Mouse (Mus musculus) hindbrain, embryonic 15.5 days (tissue): Measurements from ENCODE around the gene Rab4a. TPM values are rescaled to one million over a fixed set of nuclear protein-coding genes. Genes with fewer than 3 reads are reported as not detected.
A peak's percentile ranks its signal among the peaks of the same experiment; 100 is the strongest.

Experiments used
- ATAC-seq: fragments of 200-750 bp; cut with Nextera tagmentation; 2 replicates; pipeline ENCODE4 v1.8.0; 2017; ENCODE audit warnings: low read depth, moderate number of reproducible peaks, moderate TSS enrichment; ENCODE audit not compliant: low FRiP score
- H3K27ac ChIP-seq: fragments of 300-500 bp; sonication (generic); replicated peaks from 2 replicates; pipeline ENCODE4 v1.5.1; 2015; ENCODE audit warnings: mild to moderate bottlenecking, inconsistent platforms
- H3K27me3 ChIP-seq: fragments of 300-500 bp; sonication (generic); 2 replicates; pipeline ENCODE4 v1.6.1; 2015; ENCODE audit warnings: control low read depth, inconsistent platforms
- H3K36me3 ChIP-seq: fragments of 300-500 bp; sonication (generic); 2 replicates; pipeline ENCODE4 v1.6.1; 2015; ENCODE audit warnings: control low read depth, inconsistent platforms
- H3K4me1 ChIP-seq: fragments of 300-500 bp; sonication (generic); replicated peaks from 2 replicates; pipeline ENCODE4 v1.6.1; 2015; ENCODE audit warnings: control low read depth, inconsistent platforms
- H3K4me2 ChIP-seq: fragments of 300-500 bp; sonication (generic); 2 replicates; pipeline ENCODE4 v1.6.1; 2015; ENCODE audit warnings: moderate library complexity, mild to moderate bottlenecking, inconsistent platforms
- H3K4me3 ChIP-seq: fragments of 300-500 bp; sonication (generic); 2 replicates; pipeline ENCODE4 v1.5.1; 2015; ENCODE audit warnings: mild to moderate bottlenecking, inconsistent platforms
- H3K9ac ChIP-seq: fragments of 300-500 bp; sonication (generic); 2 replicates; pipeline ENCODE4 v1.6.1; 2015; ENCODE audit warnings: inconsistent platforms
- H3K9me3 ChIP-seq: fragments of 300-500 bp; sonication (generic); 2 replicates; pipeline ENCODE4 v1.6.1; 2016; ENCODE audit warnings: control low read depth, inconsistent platforms
- WGBS: fragments of 180-500 bp; shearing (Covaris S2); methylation state at CpG from one replicate; pipeline ENCODE4 v1.1.7; 2015; 5-methylcytosine and 5-hydroxymethylcytosine counted together
- polyA plus RNA-seq: library from polyadenylated mRNA; unstranded; fragments of >200 nt; fragmentation: Nextera tagmentation; extraction: Ambion mirVana; gene quantifications from 2 replicates; pipeline ENCODE4 v1.2.1, GENCODE M21; 2015

Gene Rab4a
- polyA plus RNA-seq, 1 experiment from 2014 or later: 82.2 TPM

- ATAC-seq: no peak
- no peaks in the 10 kb centered on the region for H3K27me3 ChIP-seq
- 94% methylated on average over 19 of the region's 19 CpGs for WGBS
- no peak overlapping the region for H3K9ac ChIP-seq
- H3K4me3 ChIP-seq: no peak overlapping the region
- H3K4me2 ChIP-seq: no peak overlapping the region
- H3K36me3 ChIP-seq: peaks cover 17% of the 10 kb centered on the region; the same call in 1 of the 2 replicates
- H3K27ac ChIP-seq: no peak overlapping the region
- H3K9me3 ChIP-seq: no peaks in the 10 kb centered on the region
- 0 out of 2 replicates have a peak, but pooled peaks cover 4% of the 10 kb centered on the region for H3K4me1 ChIP-seq
Observed at GRCm38 (mm10) chr8:123819683-123820610, 14.2 kb downstream of the Rab4a start.

- no peak for ATAC-seq
Observed at GRCm38 (mm10) chr8:123820780-123821179, 15.0 kb downstream of the Rab4a start.

GRCm38 (mm10) chr8:123823111-123823510, 17.3 kb downstream of the Rab4a start:
- ATAC-seq: no peak
- Histone ChIP-seq H3K36me3 (peaks cover 21% of the 10 kb centered on the region), H3K9me3 (no peaks in the 10 kb centered on the region), H3K4me2 (no peak overlapping the region), H3K27me3 (no peaks in the 10 kb centered on the region), H3K4me3 (no peak overlapping the region), H3K4me1 (no peaks in the 10 kb centered on the region), H3K9ac (no peak overlapping the region), H3K27ac (no peak overlapping the region)
- 97% methylated on average over 10 of the region's 10 CpGs for WGBS

More at GRCm38 (mm10) chr8:123820780-123821179, 15.0 kb downstream of the Rab4a start:
- 94% methylated on average over 6 of the region's 6 CpGs for WGBS
- Histone ChIP-seq H3K27me3 (no peaks in the 10 kb centered on the region), H3K4me1 (0 out of 2 replicates have a peak, but pooled peaks cover 4% of the 10 kb centered on the region), H3K36me3 (peaks cover 17% of the 10 kb centered on the region; the same call in 1 of the 2 replicates), H3K9ac (no peak overlapping the region), H3K4me3 (no peak overlapping the region), H3K4me2 (no peak overlapping the region), H3K9me3 (no peaks in the 10 kb centered on the region), H3K27ac (no peak overlapping the region)

GRCm38 (mm10) chr8:123823532-123824123, 17.8 kb downstream of the Rab4a start:
- Histone ChIP-seq H3K9me3 (no peaks in the 10 kb centered on the region), H3K27ac (no peak overlapping the region), H3K9ac (no peak overlapping the region), H3K36me3 (peaks cover 26% of the 10 kb centered on the region), H3K4me3 (no peak overlapping the region), H3K4me1 (no peaks in the 10 kb centered on the region), H3K27me3 (no peaks in the 10 kb centered on the region), H3K4me2 (no peak overlapping the region)
- WGBS: 94% methylated on average over 18 of the region's 18 CpGs
- ATAC-seq: no peak

- Histone ChIP-seq H3K36me3 (peaks cover 46% of the 10 kb centered on the region), H3K27ac (no peak overlapping the region)
Observed at GRCm38 (mm10) chr8:123826001-123826400, 20.2 kb downstream of the Rab4a start.

GRCm38 (mm10) chr8:123826758-123827157, 21.0 kb downstream of the Rab4a start:
- WGBS: 85% methylated on average over 7 of the region's 7 CpGs
- Histone ChIP-seq H3K4me1 (no peaks in the 10 kb centered on the region), H3K4me3 (no peak overlapping the region), H3K4me2 (no peak overlapping the region), H3K9ac (no peak overlapping the region), H3K27ac (no peak overlapping the region), H3K9me3 (no peaks in the 10 kb centered on the region), H3K27me3 (no peaks in the 10 kb centered on the region), H3K36me3 (peaks cover 51% of the 10 kb centered on the region)
- ATAC-seq: no peak

More at GRCm38 (mm10) chr8:123826001-123826400, 20.2 kb downstream of the Rab4a start:
- no peaks in the 10 kb centered on the region for H3K9me3 ChIP-seq
- no peak overlapping the region for H3K4me2 ChIP-seq
- H3K4me1 ChIP-seq: no peaks in the 10 kb centered on the region
- no peak overlapping the region for H3K9ac ChIP-seq
- no peak overlapping the region for H3K4me3 ChIP-seq
- 68% methylated on average over 9 of the region's 9 CpGs for WGBS
- no peaks in the 10 kb centered on the region for H3K27me3 ChIP-seq
- no peak for ATAC-seq

GRCm38 (mm10) chr8:123827523-123827922, 21.7 kb downstream of the Rab4a start:
- no peak overlapping the region for H3K27ac ChIP-seq
- H3K4me2 ChIP-seq: no peak overlapping the region
- WGBS: 92% methylated on average over 13 of the region's 13 CpGs
- no peaks in the 10 kb centered on the region for H3K4me1 ChIP-seq
- no peaks in the 10 kb centered on the region for H3K9me3 ChIP-seq
- ATAC-seq: no peak
- H3K36me3 ChIP-seq: peaks cover 58% of the 10 kb centered on the region
- H3K9ac ChIP-seq: no peak overlapping the region
- no peaks in the 10 kb centered on the region for H3K27me3 ChIP-seq
- H3K4me3 ChIP-seq: no peak overlapping the region

- ATAC-seq: no peak
- no peaks in the 10 kb centered on the region for H3K27me3 ChIP-seq
- 98% methylated on average over 4 of the region's 4 CpGs for WGBS
Observed at GRCm38 (mm10) chr8:123832757-123833156, 27.0 kb downstream of the Rab4a start.

GRCm38 (mm10) chr8:123835451-123835850, 29.7 kb downstream of the Rab4a start:
- H3K27ac ChIP-seq: no peak overlapping the region
- ATAC-seq: 0 out of 2 replicates have a peak, but pooled peaks have one; percentile 38
- H3K9me3 ChIP-seq: no peaks in the 10 kb centered on the region
- H3K4me3 ChIP-seq: no peak overlapping the region
- H3K9ac ChIP-seq: no peak overlapping the region
- peaks cover 54% of the 10 kb centered on the region for H3K36me3 ChIP-seq
- 61% methylated on average over 9 of the region's 9 CpGs for WGBS
- H3K4me2 ChIP-seq: no peak overlapping the region
- H3K4me1 ChIP-seq: no peaks in the 10 kb centered on the region
- no peaks in the 10 kb centered on the region for H3K27me3 ChIP-seq

More at GRCm38 (mm10) chr8:123832757-123833156, 27.0 kb downstream of the Rab4a start:
- Histone ChIP-seq H3K27ac (no peak overlapping the region), H3K4me1 (no peaks in the 10 kb centered on the region), H3K36me3 (peaks cover 80% of the 10 kb centered on the region), H3K9me3 (no peaks in the 10 kb centered on the region), H3K4me3 (no peak overlapping the region), H3K4me2 (no peak overlapping the region), H3K9ac (no peak overlapping the region)

- Histone ChIP-seq H3K4me1 (no peaks in the 10 kb centered on the region), H3K27ac (no peak overlapping the region), H3K36me3 (peaks cover 45% of the 10 kb centered on the region), H3K9me3 (no peaks in the 10 kb centered on the region), H3K4me3 (no peak overlapping the region), H3K27me3 (no peaks in the 10 kb centered on the region), H3K4me2 (no peak overlapping the region), H3K9ac (no peak overlapping the region)
- WGBS: 88% methylated on average over 6 of the region's 6 CpGs
- no peak for ATAC-seq
Observed at GRCm38 (mm10) chr8:123836354-123836753, 30.6 kb downstream of the Rab4a start.

- Histone ChIP-seq H3K4me1 (no peaks in the 10 kb centered on the region), H3K27ac (no peak overlapping the region), H3K36me3 (peaks cover 25% of the 10 kb centered on the region), H3K9ac (no peak overlapping the region), H3K4me2 (no peak overlapping the region), H3K27me3 (no peaks in the 10 kb centered on the region), H3K4me3 (no peak overlapping the region), H3K9me3 (no peaks in the 10 kb centered on the region)
- WGBS: 77% methylated on average over 9 of the region's 9 CpGs
- no peak for ATAC-seq
Observed at GRCm38 (mm10) chr8:123838496-123838895, 32.7 kb downstream of the Rab4a start.
